Mouse (Mus musculus) thymus, adult 2 months (tissue): ENCODE results near the gene Iba57. TPM values are rescaled to one million over a fixed set of nuclear protein-coding genes. Genes with fewer than 3 reads are reported as not detected.

Experiments
- DNase-seq: peaks from one replicate; pipeline ENCODE4 v3.0.0; 2021
- H3K27ac ChIP-seq: fragments of 200-500 bp; 2 replicates; pipeline ENCODE4 v1.5.1; 2012; ENCODE audit warnings: low read length, control low read depth; ENCODE audit not compliant: control insufficient read depth, insufficient read depth
- H3K27me3 ChIP-seq: fragments of 200-500 bp; 2 replicates; pipeline ENCODE4 v1.6.1; 2012; ENCODE audit warnings: mild to moderate bottlenecking, low read length, moderate library complexity, mixed read lengths; ENCODE audit not compliant: control insufficient read depth, insufficient read depth
- H3K36me3 ChIP-seq: fragments of 200-500 bp; 2 replicates; pipeline ENCODE4 v1.6.1; 2012; ENCODE audit warnings: mild to moderate bottlenecking, low read length, moderate library complexity; ENCODE audit not compliant: control insufficient read depth, insufficient read depth
- H3K4me1 ChIP-seq: fragments of 200-500 bp; replicated peaks from 2 replicates; pipeline ENCODE4 v1.6.1; 2012; ENCODE audit warnings: low read length; ENCODE audit not compliant: control insufficient read depth, insufficient read depth
- H3K4me3 ChIP-seq: fragments of 200-500 bp; 2 replicates; pipeline ENCODE4 v1.5.1; 2012; ENCODE audit warnings: mild to moderate bottlenecking, low read length, control low read depth, moderate library complexity; ENCODE audit not compliant: control insufficient read depth, insufficient read depth
- CTCF ChIP-seq: fragments of 200-500 bp; IDR thresholded peaks from 2 replicates; pipeline ENCODE4 v1.5.1; 2012; ENCODE audit warnings: mild to moderate bottlenecking, control low read depth, low read length, moderate library complexity, borderline replicate concordance; ENCODE audit not compliant: control insufficient read depth, poor library complexity, insufficient read depth; ENCODE audit errors: extremely low read depth
- POLR2A ChIP-seq: fragments of 200-500 bp; IDR thresholded peaks from 2 replicates; pipeline ENCODE4 v1.6.1; 2012; ENCODE audit warnings: mild to moderate bottlenecking, low read length, control low read depth, moderate library complexity; ENCODE audit not compliant: control insufficient read depth, poor library complexity, insufficient read depth; ENCODE audit errors: extremely low read depth
- WGBS: fragments of 180-500 bp; shearing (Covaris S2); methylation state at CpG from one replicate; pipeline ENCODE4 v1.1.7; 2018; 5-methylcytosine and 5-hydroxymethylcytosine counted together
- polyA plus RNA-seq: library from polyadenylated mRNA; depleted of rRNA; stranded (reverse); fragments of >200 nt; gene quantifications from 2 replicates; pipeline ENCODE4 v1.2.3, GENCODE M21; 2012

Gene Iba57
- polyA plus RNA-seq, 1 experiment: 7.2 TPM

DNA sequence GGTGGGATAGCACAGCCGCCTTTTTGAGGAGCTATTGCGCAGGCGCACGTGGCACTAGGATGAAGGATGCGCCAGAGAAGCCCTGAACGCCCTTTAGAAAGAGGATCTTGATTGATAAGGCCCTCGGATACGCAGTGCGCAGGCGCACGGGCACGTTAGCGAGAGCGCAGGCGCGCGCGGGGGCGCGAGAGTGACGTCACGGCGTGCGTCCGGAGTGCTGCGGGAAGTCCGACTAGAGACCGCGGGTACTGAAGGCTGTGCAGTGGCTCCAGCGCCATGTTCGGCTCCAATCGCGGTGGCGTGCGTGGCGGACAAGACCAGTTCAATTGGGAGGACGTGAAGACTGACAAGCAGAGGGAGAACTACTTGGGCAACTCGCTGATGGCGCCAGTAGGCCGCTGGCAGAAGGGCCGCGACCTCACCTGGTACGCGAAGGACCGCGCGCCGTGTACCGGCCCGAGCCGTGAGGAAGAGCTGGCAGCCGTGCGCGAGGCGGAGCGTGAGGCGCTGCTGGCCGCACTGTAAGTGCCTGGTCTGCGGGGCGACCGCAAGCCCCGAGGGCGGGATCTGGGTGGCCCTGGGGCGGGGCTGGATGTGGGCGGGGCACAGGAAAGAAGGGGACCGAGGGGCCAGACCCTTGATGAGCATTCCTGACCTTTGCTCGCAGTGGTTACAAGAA lies 44.8 kb upstream of the Iba57 start, which contains the start of gene 2310033P09Rik:
Gene 2310033P09Rik (plus strand): TSS at position 169 of the 679 bp plus-strand sequence.
- under 1% methylated on average over 67 of the region's 67 CpGs for WGBS
- peak within 1 kb of the TSS; percentile 3; the same call in 1 of the 2 replicates for H3K27ac ChIP-seq
- peaks cover 19% of the 10 kb centered on the region for H3K4me1 ChIP-seq
- H3K4me3 ChIP-seq: peak within 1 kb of the TSS; percentile 70
- no peaks in the 10 kb centered on the region for H3K27me3 ChIP-seq
- TF ChIP-seq POLR2A (peak; percentile 73), CTCF (no peak)
- DNase-seq: peak; percentile 90
- peaks cover 14% of the 10 kb centered on the region for H3K36me3 ChIP-seq

DNA sequence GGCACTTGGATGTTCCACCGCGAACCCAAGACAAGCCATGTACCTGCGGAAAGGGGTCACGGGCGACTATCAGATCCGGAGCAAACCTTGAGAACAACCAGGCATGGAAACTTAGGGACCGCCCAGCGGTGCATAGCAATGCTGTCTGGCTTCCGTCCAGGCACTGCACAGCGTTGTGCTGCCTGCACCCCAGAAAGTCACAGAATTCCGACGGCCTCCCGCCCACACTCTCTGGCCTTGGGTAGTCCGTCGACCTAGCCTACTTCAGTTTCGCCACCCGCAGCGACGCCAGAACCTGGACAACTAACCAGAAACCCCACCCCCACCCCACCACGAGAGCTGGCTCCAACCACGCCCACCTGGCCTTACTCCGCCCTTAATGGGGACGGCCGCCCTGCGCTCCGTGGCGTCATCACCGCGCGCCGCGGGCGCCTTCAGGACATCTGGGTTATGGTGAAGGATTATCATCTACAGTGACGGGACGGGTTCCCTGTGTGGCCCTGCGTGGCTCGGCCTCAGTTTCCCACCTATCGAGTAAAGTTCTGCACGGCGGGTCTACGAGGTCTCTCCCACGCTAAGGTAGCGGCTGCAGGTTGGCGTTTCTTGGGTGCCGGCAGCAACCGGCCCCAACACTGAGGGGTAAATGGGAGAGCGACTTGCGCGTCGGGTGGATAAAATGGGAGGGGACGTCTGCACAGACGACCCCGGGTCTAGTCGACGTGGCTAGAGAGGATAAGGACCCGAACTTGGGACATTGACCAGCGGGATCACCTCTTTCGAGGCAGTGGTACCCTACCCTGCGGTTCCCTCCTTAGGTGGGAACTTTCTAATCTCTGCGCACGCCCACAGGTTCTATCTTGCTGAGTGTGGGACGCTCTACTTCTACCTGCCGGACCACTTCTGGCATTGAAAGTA lies 38.8 kb upstream of the Iba57 start, which contains the start of gene Mrpl55:
Gene Mrpl55 (plus strand): TSS at position 406 of the 915 bp plus-strand sequence.
- WGBS: 1% methylated on average over 63 of the region's 63 CpGs
- Histone ChIP-seq H3K36me3 (no peaks in the 10 kb centered on the region), H3K27me3 (no peaks in the 10 kb centered on the region), H3K4me1 (peaks cover 13% of the 10 kb centered on the region), H3K27ac (peak within 1 kb of the TSS; percentile 45; the same call in 1 of the 2 replicates), H3K4me3 (peak within 1 kb of the TSS; percentile 64)
- DNase-seq: peak; percentile 93
- peak; percentile 44 for TF ChIP-seq POLR2A
- TF ChIP-seq CTCF: peak; percentile 36; the same call in 1 of the 2 replicates

DNA sequence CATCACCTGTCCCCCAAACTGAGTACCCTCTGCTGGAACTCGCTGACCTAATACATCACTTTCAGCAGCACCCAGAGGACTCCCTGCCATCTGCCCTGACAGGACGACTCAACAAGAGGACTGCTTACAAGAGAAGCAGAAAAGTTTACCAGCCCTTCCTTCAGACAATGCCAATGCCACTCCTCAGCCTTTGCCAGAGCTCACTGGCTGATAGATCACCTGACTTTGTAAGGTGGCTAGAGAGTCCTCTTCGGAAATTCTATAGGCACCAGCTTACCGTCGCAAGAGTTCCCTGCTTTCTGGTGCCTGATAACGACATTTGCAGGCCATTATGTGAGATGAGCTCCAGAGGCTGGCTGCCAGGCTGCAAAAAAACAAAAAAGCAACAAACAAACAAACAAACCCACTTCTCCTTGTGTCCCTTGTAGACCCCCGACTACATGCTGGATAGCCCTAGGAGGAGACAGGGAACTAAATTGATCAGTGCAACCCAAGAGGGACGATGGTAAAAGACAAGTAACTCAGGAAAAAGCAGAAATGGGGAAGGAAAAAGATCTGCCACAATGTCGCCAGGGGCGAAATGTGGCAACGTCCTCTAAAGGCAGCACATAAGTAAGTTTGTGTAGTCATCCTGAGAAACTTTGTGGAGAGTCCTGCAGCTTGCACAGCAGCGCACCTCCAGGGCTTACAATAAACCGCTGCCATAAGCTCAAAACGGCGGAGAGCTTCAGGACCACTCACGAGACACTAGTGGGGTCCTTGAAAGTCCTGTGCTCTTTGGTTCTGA lies 37.9 kb upstream of the Iba57 start:
- 18% methylated on average over 16 of the region's 16 CpGs for WGBS
- no peak for TF ChIP-seq CTCF
- no peak for TF ChIP-seq POLR2A
- DNase-seq: no peak
- Histone ChIP-seq H3K36me3 (no peaks in the 10 kb centered on the region), H3K4me1 (peaks cover 13% of the 10 kb centered on the region), H3K4me3 (peak overlapping the region; percentile 64), H3K27me3 (no peaks in the 10 kb centered on the region), H3K27ac (peak overlapping the region; percentile 45; the same call in 1 of the 2 replicates)

DNA sequence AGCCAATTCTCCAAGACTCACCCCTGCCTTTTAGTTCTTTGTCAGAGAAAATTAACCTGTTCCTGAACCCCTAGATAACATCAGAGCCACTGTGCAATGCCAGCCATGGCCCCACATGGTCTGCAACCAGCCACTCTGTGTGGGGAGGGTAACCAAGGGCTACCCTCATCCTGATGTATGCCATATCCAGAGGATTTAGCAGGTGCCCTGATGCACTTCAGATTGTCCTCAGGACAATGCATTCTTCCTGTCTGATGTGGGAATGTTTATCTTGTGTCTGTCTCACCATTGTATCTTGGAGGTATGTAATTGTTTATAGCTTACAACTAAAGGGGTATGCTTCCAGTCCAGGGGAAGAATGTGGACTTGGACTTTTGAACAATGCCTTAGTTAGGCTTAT lies 32.7 kb upstream of the Iba57 start:
- DNase-seq: no peak
- Histone ChIP-seq H3K4me3 (no peak overlapping the region), H3K27me3 (no peaks in the 10 kb centered on the region), H3K4me1 (peaks cover 5% of the 10 kb centered on the region), H3K27ac (no peak overlapping the region), H3K36me3 (no peaks in the 10 kb centered on the region)
- TF ChIP-seq POLR2A: no peak
- TF ChIP-seq CTCF: no peak

DNA sequence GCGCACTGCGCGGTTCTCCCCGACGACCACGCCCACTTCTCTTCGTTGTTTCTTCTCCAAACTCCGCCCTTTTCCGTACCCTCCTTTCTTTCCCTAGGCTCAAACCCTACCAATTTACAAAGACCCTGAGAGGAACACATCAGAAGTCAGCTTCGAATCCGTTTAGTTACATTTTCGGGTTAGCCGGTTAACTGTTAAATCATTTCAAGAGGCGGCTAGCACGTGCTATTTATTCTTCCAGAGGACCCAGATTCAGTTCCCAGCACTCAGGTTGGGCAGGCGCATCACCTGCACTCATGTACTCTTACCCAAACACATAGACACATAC lies 28.5 kb upstream of the Iba57 start, which contains the start of gene Guk1:
Gene Guk1 (minus strand): TSS at position 154 of the 328 bp plus-strand sequence.
- Histone ChIP-seq H3K27ac (peak within 1 kb of the TSS; percentile 30; the same call in 1 of the 2 replicates), H3K36me3 (no peaks in the 10 kb centered on the region), H3K4me1 (peaks cover 7% of the 10 kb centered on the region), H3K4me3 (peak within 1 kb of the TSS; percentile 71), H3K27me3 (no peaks in the 10 kb centered on the region)
- no peak for DNase-seq
- no peak for TF ChIP-seq CTCF
- TF ChIP-seq POLR2A: no peak
- WGBS: 5% methylated on average over 16 of the region's 16 CpGs

DNA sequence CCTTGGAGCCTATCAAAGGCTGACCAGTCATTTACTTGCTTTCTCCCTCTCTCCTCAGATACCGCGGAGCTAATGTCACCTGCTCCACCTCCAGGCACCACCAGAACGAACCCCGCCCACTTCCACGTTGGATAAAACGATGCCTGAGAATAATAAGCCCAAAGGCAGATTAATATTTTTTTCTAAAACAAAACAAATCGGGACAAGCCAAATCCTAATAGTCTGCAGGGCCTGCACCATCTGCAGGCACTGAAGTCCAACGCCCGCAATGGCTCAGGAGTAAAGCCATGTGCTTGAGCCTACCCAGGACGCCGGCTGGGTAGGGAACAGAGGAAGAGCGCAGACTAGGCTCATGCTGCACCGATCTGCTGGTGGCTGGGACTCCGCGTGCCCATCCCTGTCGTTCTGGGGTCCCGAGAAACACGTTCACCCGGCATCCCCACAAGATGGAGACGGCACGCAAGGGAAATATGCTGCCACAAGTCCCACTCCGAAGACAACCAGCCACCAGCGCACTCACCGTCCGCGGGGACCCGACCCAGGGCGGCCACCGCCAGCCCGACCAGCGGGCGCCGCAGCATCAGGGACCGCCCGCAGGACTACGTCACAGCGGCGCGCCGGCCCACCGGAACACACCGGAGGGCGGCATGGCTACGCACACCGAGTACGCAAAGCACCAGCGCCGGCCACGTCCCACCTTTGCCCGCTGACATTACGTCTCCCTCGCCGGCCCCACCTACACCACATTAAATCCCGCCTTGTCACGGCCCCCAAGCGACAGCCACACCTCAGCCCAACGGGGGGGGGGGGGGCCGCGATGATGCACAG lies 27.9 kb upstream of the Iba57 start:
- Histone ChIP-seq H3K4me1 (peaks cover 7% of the 10 kb centered on the region), H3K4me3 (peak overlapping the region; percentile 71), H3K36me3 (no peaks in the 10 kb centered on the region), H3K27me3 (no peaks in the 10 kb centered on the region), H3K27ac (peak overlapping the region; percentile 23; the same call in 1 of the 2 replicates)
- peak; percentile 89 for DNase-seq
- under 1% methylated on average over 59 of the region's 59 CpGs for WGBS
- TF ChIP-seq CTCF (no peak; the same call in 1 of the 2 replicates), POLR2A (peak; percentile 87)
